Mouse (Mus musculus): ENCODE measurements at regions not wholly inside any gene's neighbourhood (a gene's known extent, or its start where the extent isn't known, plus 50 kb on each side); places are given as distances from the start of the nearest gene placed in this dataset.

GRCm38 (mm10) chr4:7199941-7200340, 1038.9 kb downstream of the Car8 start:
- in situ Hi-C loops (cut with MboI; ENCODE audit: low pct_unique_long_range_greater_than_20kb in 1 of 2, low sequenced_read_pairs in 2 of 2, unreplicated experiment in 1 of 2), result no loop called here

DNA sequence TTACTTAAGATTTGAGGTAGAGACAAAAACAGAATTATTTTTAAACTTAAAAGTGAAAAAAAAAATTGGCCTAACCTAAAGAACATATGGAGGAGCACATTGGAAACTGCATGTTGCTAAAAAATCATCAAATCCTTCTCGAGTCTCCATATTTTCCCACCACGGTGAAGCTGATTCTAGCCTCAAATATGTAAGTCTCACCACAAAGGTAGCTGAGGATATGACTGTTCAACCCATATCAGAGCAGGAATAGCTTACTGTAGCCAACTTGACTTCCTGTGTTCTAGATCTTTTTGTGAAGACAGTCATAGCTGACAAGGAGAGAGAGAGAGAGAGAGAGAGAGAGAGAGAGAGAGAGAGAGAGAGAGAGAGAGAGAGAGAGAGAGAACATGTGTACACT, 1039.8 kb downstream of the Car8 start:
- in situ Hi-C loops (cut with MboI; ENCODE audit: low pct_unique_long_range_greater_than_20kb in 1 of 2, low sequenced_read_pairs in 2 of 2, unreplicated experiment in 1 of 2), result no loop called here

- in situ Hi-C loops (cut with MboI; ENCODE audit: low pct_unique_long_range_greater_than_20kb in 1 of 2, low sequenced_read_pairs in 2 of 2, unreplicated experiment in 1 of 2), result no loop called here
Measured at GRCm38 (mm10) chr4:7196570-7196969, 1042.3 kb downstream of the Car8 start.

GRCm38 (mm10) chr4:7195619-7196018, 1043.2 kb downstream of the Car8 start:
- in situ Hi-C loops (cut with MboI; ENCODE audit: low pct_unique_long_range_greater_than_20kb in 1 of 2, low sequenced_read_pairs in 2 of 2, unreplicated experiment in 1 of 2), result no loop called here

GRCm38 (mm10) chr4:7191912-7192311, 1046.9 kb downstream of the Car8 start:
- in situ Hi-C loops (cut with MboI; ENCODE audit: low pct_unique_long_range_greater_than_20kb in 1 of 2, low sequenced_read_pairs in 2 of 2, unreplicated experiment in 1 of 2), result no loop called here

- in situ Hi-C loops (cut with MboI; ENCODE audit: low pct_unique_long_range_greater_than_20kb in 1 of 2, low sequenced_read_pairs in 2 of 2, unreplicated experiment in 1 of 2), result no loop called here
Measured at GRCm38 (mm10) chr4:7191228-7191627, 1047.6 kb downstream of the Car8 start.

- in situ Hi-C loops (cut with MboI; ENCODE audit: low pct_unique_long_range_greater_than_20kb in 1 of 2, low sequenced_read_pairs in 2 of 2, unreplicated experiment in 1 of 2), result no loop called here
Measured at GRCm38 (mm10) chr4:7175030-7175429, 1063.8 kb downstream of the Car8 start.

GRCm38 (mm10) chr4:7172528-7173306, 1066.1 kb downstream of the Car8 start:
- in situ Hi-C loops (cut with MboI; ENCODE audit: low pct_unique_long_range_greater_than_20kb in 1 of 2, low sequenced_read_pairs in 2 of 2, unreplicated experiment in 1 of 2), result no loop called here

DNA sequence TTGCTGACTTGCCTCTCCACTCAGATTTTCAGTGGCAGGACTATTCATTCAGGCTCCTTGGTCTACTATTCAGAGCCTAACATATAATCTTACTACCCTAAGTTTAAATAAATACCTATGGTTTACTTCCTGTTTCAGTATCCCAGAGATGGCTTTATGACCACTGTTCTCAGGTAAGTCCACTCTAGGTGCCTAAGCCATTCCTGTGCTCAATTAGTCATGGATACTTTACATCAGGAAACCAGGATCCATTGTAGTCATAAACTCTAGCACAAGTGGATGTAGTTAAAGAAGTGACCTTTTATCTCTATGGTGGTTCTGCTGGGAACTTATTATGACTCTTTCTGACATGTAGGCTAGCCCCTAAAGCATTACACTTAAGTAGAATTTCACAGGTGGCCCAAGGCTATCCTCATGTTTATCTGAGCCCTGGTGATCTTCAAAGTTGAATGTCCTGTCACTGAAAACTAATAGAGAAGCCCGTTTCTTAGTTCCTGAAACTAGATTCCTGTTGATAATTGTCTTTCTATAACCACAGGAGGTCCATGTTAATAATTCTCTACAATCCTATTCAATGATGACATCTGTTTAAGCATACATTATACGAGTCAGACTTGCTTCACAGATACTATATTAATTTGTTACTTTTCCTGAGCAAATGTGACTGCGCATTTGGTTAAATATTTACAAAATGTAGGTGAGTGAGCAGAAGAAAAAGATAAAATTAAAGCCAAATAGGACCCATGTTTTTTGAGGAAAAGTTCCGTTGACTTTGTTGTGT, 1067.0 kb downstream of the Car8 start:
- in situ Hi-C loops (cut with MboI; ENCODE audit: low pct_unique_long_range_greater_than_20kb in 1 of 2, low sequenced_read_pairs in 2 of 2, unreplicated experiment in 1 of 2), result no loop called here

DNA sequence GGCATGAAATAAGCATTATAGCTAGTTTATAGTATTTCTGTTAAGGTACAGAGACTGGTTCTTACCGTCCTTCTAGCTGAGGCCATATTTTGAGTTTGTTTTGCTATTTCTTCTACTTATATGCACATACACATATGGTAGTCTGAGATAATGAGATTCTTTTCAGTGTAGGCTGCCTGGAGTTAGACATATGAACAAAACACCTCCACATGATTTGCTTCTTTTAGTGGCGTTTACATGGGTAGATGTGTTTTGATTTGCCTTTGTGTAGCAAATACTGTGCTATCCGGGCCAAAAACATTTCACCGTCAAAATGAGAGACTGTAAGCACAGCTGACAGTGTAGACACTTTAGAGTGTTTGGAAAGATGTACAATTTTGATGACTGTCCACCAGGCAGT, 1077.4 kb downstream of the Car8 start:
- in situ Hi-C loops (cut with MboI; ENCODE audit: low pct_unique_long_range_greater_than_20kb in 1 of 2, low sequenced_read_pairs in 2 of 2, unreplicated experiment in 1 of 2), result no loop called here

DNA sequence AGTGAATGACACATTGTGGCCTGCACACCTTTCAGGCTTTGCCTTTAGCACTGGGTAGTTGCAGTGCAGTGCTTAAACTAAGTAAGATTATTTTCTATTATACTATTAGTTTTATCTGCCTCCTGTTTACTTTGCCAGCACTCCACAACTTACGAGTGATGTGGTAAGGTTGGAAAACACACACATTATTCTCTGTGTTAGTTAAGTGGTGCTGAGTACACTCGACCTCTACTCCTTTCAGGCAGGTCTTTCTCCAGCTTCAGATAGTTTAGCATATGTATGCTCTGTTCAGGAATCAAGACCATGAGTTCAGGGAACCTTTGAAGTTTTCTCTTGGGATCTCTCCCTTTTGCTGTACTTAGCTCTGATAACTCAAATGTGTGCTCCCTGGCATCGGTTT, 1081.0 kb downstream of the Car8 start:
- in situ Hi-C loops (cut with MboI; ENCODE audit: low pct_unique_long_range_greater_than_20kb in 1 of 2, low sequenced_read_pairs in 2 of 2, unreplicated experiment in 1 of 2), result no loop called here

DNA sequence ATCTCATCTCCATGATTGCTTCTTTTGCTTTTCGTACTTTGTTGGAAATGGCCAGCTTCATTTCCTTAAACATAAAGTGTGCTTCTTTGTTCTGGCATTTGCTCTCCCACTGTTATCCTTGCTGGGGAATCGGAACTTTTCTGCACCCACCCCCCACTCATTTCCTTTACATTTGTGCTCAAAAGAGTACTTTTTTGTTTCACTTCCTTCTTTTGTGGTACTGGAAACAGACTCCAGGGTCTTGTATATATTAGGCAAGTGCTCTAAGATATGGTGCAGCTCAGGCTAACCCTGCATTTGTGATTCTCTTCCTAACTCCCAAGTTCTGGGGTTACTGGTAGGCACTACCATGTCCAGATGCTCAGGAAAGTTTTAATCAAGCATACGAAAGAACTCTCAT, 1084.6 kb downstream of the Car8 start:
- in situ Hi-C loops (cut with MboI; ENCODE audit: low pct_unique_long_range_greater_than_20kb in 1 of 2, low sequenced_read_pairs in 2 of 2, unreplicated experiment in 1 of 2), result no loop called here

- in situ Hi-C loops (cut with MboI; ENCODE audit: low pct_unique_long_range_greater_than_20kb in 1 of 2, low sequenced_read_pairs in 2 of 2, unreplicated experiment in 1 of 2), result no loop called here
Measured at GRCm38 (mm10) chr4:7153835-7154234, 1085.0 kb downstream of the Car8 start.

DNA sequence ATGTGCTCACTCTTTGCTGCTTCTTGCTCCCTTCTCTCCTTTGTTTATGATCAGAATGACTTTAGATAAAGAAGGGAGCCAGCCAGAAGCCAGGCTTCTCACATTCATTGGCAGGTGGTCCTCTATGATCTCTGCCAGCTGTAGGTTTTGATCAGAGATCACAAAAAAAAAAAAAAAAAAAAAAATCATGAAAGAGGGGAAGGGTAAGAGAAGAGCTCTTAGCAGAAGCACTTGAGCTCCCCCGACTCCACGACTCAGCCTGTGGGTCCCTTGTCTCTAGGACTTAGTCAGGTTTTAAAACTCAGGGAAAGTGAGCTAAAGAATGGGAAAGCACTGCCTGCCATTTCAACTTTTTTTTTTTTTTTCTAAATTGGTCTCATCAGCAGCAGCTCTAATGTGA, 1093.1 kb downstream of the Car8 start:
- in situ Hi-C loops (cut with MboI; ENCODE audit: low pct_unique_long_range_greater_than_20kb in 1 of 2, low sequenced_read_pairs in 2 of 2, unreplicated experiment in 1 of 2), result no loop called here

- in situ Hi-C loops (cut with MboI; ENCODE audit: low pct_unique_long_range_greater_than_20kb in 1 of 2, low sequenced_read_pairs in 2 of 2, unreplicated experiment in 1 of 2), result no loop called here
Measured at GRCm38 (mm10) chr4:7144215-7144614, 1094.6 kb downstream of the Car8 start.

GRCm38 (mm10) chr4:7143676-7144075, 1095.2 kb downstream of the Car8 start:
- in situ Hi-C loops (cut with MboI; ENCODE audit: low pct_unique_long_range_greater_than_20kb in 1 of 2, low sequenced_read_pairs in 2 of 2, unreplicated experiment in 1 of 2), result no loop called here

DNA sequence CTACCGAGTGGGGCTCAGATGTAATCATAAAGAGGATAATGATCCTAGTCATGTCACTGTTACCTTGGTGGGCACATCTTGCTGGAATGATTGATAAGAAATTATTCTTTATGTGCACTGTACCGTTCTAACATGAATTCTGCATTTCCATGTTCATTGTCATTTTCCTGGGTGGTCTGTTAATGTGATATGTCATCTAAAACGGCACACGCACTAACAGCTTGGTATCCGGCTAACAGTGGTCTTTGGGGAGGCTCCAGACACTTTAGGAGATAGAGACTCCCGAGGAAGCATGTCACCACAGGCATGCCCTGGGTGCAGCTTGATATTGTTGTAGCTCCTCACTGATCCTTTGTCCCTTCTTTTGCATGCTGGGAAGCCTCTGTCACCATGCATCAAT, 1096.1 kb downstream of the Car8 start:
- in situ Hi-C loops (cut with MboI; ENCODE audit: low pct_unique_long_range_greater_than_20kb in 1 of 2, low sequenced_read_pairs in 2 of 2, unreplicated experiment in 1 of 2), result no loop called here

DNA sequence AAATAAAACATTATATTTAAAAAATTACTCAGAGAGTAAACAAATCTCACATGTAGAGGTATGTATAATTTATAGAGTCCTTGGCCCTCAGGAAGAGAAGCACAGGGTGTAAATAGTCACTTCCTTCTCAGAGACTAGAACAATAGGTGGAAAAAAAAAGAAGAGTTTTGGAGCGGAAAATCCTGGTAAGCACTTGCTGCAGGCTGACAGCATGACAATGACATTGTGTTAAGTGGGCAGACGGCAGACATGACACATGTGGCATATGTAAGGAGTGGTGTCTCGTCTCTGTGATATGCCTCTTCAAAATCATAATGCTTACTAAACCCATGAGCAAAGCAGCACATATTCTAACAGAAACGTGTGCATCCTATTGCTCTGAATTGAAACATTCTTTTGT, 1126.7 kb downstream of the Car8 start:
- in situ Hi-C loops (cut with MboI; ENCODE audit: low pct_unique_long_range_greater_than_20kb in 1 of 2, low sequenced_read_pairs in 2 of 2, unreplicated experiment in 1 of 2), result no loop called here

GRCm38 (mm10) chr4:7092957-7093356, 1145.9 kb downstream of the Car8 start:
- in situ Hi-C loops (cut with MboI; ENCODE audit: low pct_unique_long_range_greater_than_20kb in 1 of 2, low sequenced_read_pairs in 2 of 2, unreplicated experiment in 1 of 2), result no loop called here
